Mouse (Mus musculus) heart, embryonic 11.5 days (tissue): ENCODE data around the gene Prr23a1. TPM values are rescaled to one million over a fixed set of nuclear protein-coding genes. Genes with fewer than 3 reads are reported as not detected.

Source experiments
- ATAC-seq: fragments of 200-750 bp; cut with Nextera tagmentation; replicated peaks from 2 replicates; pipeline ENCODE4 v1.8.0; 2017; ENCODE audit warnings: moderate library complexity; ENCODE audit not compliant: insufficient number of reproducible peaks, low FRiP score, low TSS enrichment
- H3K27ac ChIP-seq: fragments of 300-500 bp; sonication (generic); 2 replicates; pipeline ENCODE4 v1.5.1; 2014; ENCODE audit warnings: mild to moderate bottlenecking, low read depth, low read length
- H3K27me3 ChIP-seq: fragments of 300-500 bp; sonication (generic); 2 replicates; pipeline ENCODE4 v1.6.1; 2014; ENCODE audit warnings: mild to moderate bottlenecking, low read length, mixed read lengths; ENCODE audit not compliant: control insufficient read depth, insufficient read depth
- H3K36me3 ChIP-seq: fragments of 300-500 bp; sonication (generic); 2 replicates; pipeline ENCODE4 v1.6.1; 2014; ENCODE audit warnings: mild to moderate bottlenecking, low read length, moderate library complexity, mixed read lengths; ENCODE audit not compliant: control insufficient read depth, insufficient read depth
- H3K4me1 ChIP-seq: fragments of 300-500 bp; sonication (generic); 2 replicates; pipeline ENCODE4 v1.6.1; 2014; ENCODE audit warnings: low read length; ENCODE audit not compliant: control insufficient read depth, insufficient read depth
- H3K4me2 ChIP-seq: fragments of 300-500 bp; sonication (generic); 2 replicates; pipeline ENCODE4 v1.6.1; 2014; ENCODE audit warnings: mild to moderate bottlenecking, moderate library complexity
- H3K4me3 ChIP-seq: fragments of 300-500 bp; sonication (generic); 2 replicates; pipeline ENCODE4 v1.5.1; 2014; ENCODE audit warnings: low read depth, low read length
- H3K9ac ChIP-seq: fragments of 300-500 bp; sonication (generic); 2 replicates; pipeline ENCODE4 v1.6.1; 2014; ENCODE audit warnings: mild to moderate bottlenecking, low read depth, low read length, moderate library complexity
- H3K9me3 ChIP-seq: fragments of 300-500 bp; sonication (generic); replicated peaks from 2 replicates; pipeline ENCODE4 v1.6.1; 2016; ENCODE audit warnings: low read length; ENCODE audit not compliant: control insufficient read depth
- WGBS: fragments of 180-500 bp; shearing (Covaris S2); extraction: QIAGEN DNeasy Blood & Tissue Kit; methylation state at CpG from one replicate; pipeline ENCODE4 v1.1.7; 2014; ENCODE audit not compliant: insufficient replicate concordance; 5-methylcytosine and 5-hydroxymethylcytosine counted together
- polyA plus RNA-seq: library from polyadenylated mRNA; unstranded; fragments of >200 nt; fragmentation: Nextera tagmentation; extraction: Ambion mirVana; gene quantifications from 2 replicates; pipeline ENCODE4 v1.2.1, GENCODE M21; 2014

Prr23a1 gene
- polyA plus RNA-seq, 1 experiment from 2014 or later: not detected

GRCm38 (mm10) chr9:98818971-98819370 is 23.3 kb upstream of the Prr23a1 start:
- Histone ChIP-seq H3K9me3 (no peaks in the 10 kb centered on the region), H3K27ac (no peak overlapping the region), H3K36me3 (no peaks in the 10 kb centered on the region), H3K9ac (no peak overlapping the region), H3K4me2 (no peak overlapping the region), H3K4me3 (no peak overlapping the region), H3K27me3 (no peaks in the 10 kb centered on the region), H3K4me1 (no peaks in the 10 kb centered on the region)
- ATAC-seq: no peak
- WGBS: 62% methylated on average over 5 of the region's 5 CpGs

- no peaks in the 10 kb centered on the region for H3K27me3 ChIP-seq
- no peak overlapping the region for H3K4me2 ChIP-seq
- H3K9ac ChIP-seq: no peak overlapping the region
- no peak overlapping the region for H3K27ac ChIP-seq
- WGBS: 95% methylated on average over 2 of the region's 2 CpGs
- H3K36me3 ChIP-seq: no peaks in the 10 kb centered on the region
- no peaks in the 10 kb centered on the region for H3K9me3 ChIP-seq
- no peaks in the 10 kb centered on the region for H3K4me1 ChIP-seq
- ATAC-seq: no peak
- no peak overlapping the region for H3K4me3 ChIP-seq
These were observed 22.8 kb upstream of the Prr23a1 start for GRCm38 (mm10) chr9:98819481-98819880.

GRCm38 (mm10) chr9:98820461-98820860 is 21.8 kb upstream of the Prr23a1 start:
- Histone ChIP-seq H3K27me3 (no peaks in the 10 kb centered on the region), H3K4me1 (no peaks in the 10 kb centered on the region), H3K4me3 (no peak overlapping the region), H3K36me3 (no peaks in the 10 kb centered on the region), H3K9me3 (no peaks in the 10 kb centered on the region), H3K4me2 (no peak overlapping the region), H3K9ac (no peak overlapping the region), H3K27ac (no peak overlapping the region)
- 86% methylated on average over 4 of the region's 4 CpGs for WGBS
- ATAC-seq: no peak

- ATAC-seq: no peak
- no peak overlapping the region for H3K27ac ChIP-seq
These were observed 21.2 kb upstream of the Prr23a1 start for GRCm38 (mm10) chr9:98821067-98821466.

GRCm38 (mm10) chr9:98823805-98824204 is 18.5 kb upstream of the Prr23a1 start:
- no peaks in the 10 kb centered on the region for H3K36me3 ChIP-seq
- WGBS: 80% methylated on average over 7 of the region's 7 CpGs
- H3K4me3 ChIP-seq: no peak overlapping the region
- no peaks in the 10 kb centered on the region for H3K9me3 ChIP-seq
- no peak overlapping the region for H3K9ac ChIP-seq
- H3K27me3 ChIP-seq: no peaks in the 10 kb centered on the region
- no peaks in the 10 kb centered on the region for H3K4me1 ChIP-seq
- H3K27ac ChIP-seq: no peak overlapping the region
- H3K4me2 ChIP-seq: no peak overlapping the region
- ATAC-seq: no peak

More at GRCm38 (mm10) chr9:98821067-98821466, 21.2 kb upstream of the Prr23a1 start:
- Histone ChIP-seq H3K36me3 (no peaks in the 10 kb centered on the region), H3K9me3 (no peaks in the 10 kb centered on the region), H3K4me3 (no peak overlapping the region), H3K27me3 (no peaks in the 10 kb centered on the region), H3K4me2 (no peak overlapping the region), H3K4me1 (no peaks in the 10 kb centered on the region), H3K9ac (no peak overlapping the region)

- no peaks in the 10 kb centered on the region for H3K9me3 ChIP-seq
- H3K27ac ChIP-seq: no peak overlapping the region
- H3K27me3 ChIP-seq: no peaks in the 10 kb centered on the region
- no peaks in the 10 kb centered on the region for H3K36me3 ChIP-seq
- H3K9ac ChIP-seq: no peak overlapping the region
- H3K4me3 ChIP-seq: no peak overlapping the region
- ATAC-seq: no peak
- 39% methylated on average over 5 of the region's 5 CpGs for WGBS
- H3K4me2 ChIP-seq: no peak overlapping the region
- no peaks in the 10 kb centered on the region for H3K4me1 ChIP-seq
These were observed 12.8 kb upstream of the Prr23a1 start for GRCm38 (mm10) chr9:98829508-98829907.

GRCm38 (mm10) chr9:98837537-98838074 is 4.7 kb upstream of the Prr23a1 start:
- Histone ChIP-seq H3K4me1 (no peaks in the 10 kb centered on the region), H3K27ac (no peak overlapping the region), H3K27me3 (peaks cover 8% of the 10 kb centered on the region; the same call in 1 of the 2 replicates), H3K4me3 (no peak overlapping the region), H3K36me3 (no peaks in the 10 kb centered on the region), H3K9ac (no peak overlapping the region), H3K9me3 (no peaks in the 10 kb centered on the region), H3K4me2 (no peak overlapping the region)
- ATAC-seq: no peak
- WGBS: 73% methylated on average over 7 of the region's 7 CpGs

GRCm38 (mm10) chr9:98856210-98856609 is 13.9 kb downstream of the Prr23a1 start, which contains the start of gene Prr23a2:
Gene Prr23a2, plus strand, starts transcription at chr9:98856494.
- no peak within 1 kb of the TSS for H3K4me3 ChIP-seq
- no peak within 1 kb of the TSS for H3K4me2 ChIP-seq
- no peaks in the 10 kb centered on the region for H3K27me3 ChIP-seq
- no peaks in the 10 kb centered on the region for H3K4me1 ChIP-seq
- no peaks in the 10 kb centered on the region for H3K9me3 ChIP-seq
- no peaks in the 10 kb centered on the region for H3K36me3 ChIP-seq
- WGBS: 48% methylated on average over 18 of the region's 18 CpGs
- H3K27ac ChIP-seq: no peak within 1 kb of the TSS
- no peak within 1 kb of the TSS for H3K9ac ChIP-seq
- no peak for ATAC-seq

GRCm38 (mm10) chr9:98863463-98863862 is 21.2 kb downstream of the Prr23a1 start:
- Histone ChIP-seq H3K27ac (no peak overlapping the region), H3K4me2 (no peak overlapping the region), H3K9me3 (no peaks in the 10 kb centered on the region), H3K4me1 (no peaks in the 10 kb centered on the region), H3K27me3 (peaks cover 17% of the 10 kb centered on the region), H3K36me3 (no peaks in the 10 kb centered on the region), H3K4me3 (no peak overlapping the region), H3K9ac (no peak overlapping the region)
- 63% methylated on average over 3 of the region's 3 CpGs for WGBS
- no peak for ATAC-seq
